Mouse (Mus musculus) embryo, embryonic 10.5 days (tissue): ENCODE results near the gene Olfr1366.
"Not testable (repeated sequence)": the region's sequence is repeated elsewhere in the genome, so short reads cannot be mapped to it uniquely, and the experiment has no call there.

ENCODE experiments used
- DNase-seq: peaks from one replicate; pipeline ENCODE4 v3.0.0-alpha.2; 2015; ENCODE audit warnings: low spot score

Gene Olfr1366

GRCm38 (mm10) chr13:21542708-21543107 is at the start of gene Olfr1366:
Olfr1366 (minus strand) TSS chr13:21542808.
- DNase-seq = no peak

GRCm38 (mm10) chr13:21591618-21592017 is 49.0 kb upstream of the Olfr1366 start:
- no peak for DNase-seq

- DNase-seq = no peak
These were observed 39.1 kb upstream of the Olfr1366 start, which contains the start of gene Olfr1364 for GRCm38 (mm10) chr13:21581659-21582058. Olfr1364 (minus strand) TSS chr13:21581759.

GRCm38 (mm10) chr13:21559793-21560192 is 17.2 kb upstream of the Olfr1366 start, which contains the start of gene Olfr1535:
Olfr1535 (minus strand) TSS chr13:21559893.
- DNase-seq = no peak

- DNase-seq = no peak
These were observed 8.0 kb upstream of the Olfr1366 start for GRCm38 (mm10) chr13:21550416-21551110.

- DNase-seq = no peak
These were observed 6.9 kb upstream of the Olfr1366 start for GRCm38 (mm10) chr13:21549487-21549886.

GRCm38 (mm10) chr13:21530781-21531201 is 11.8 kb downstream of the Olfr1366 start, which contains the start of gene Zkscan8:
Zkscan8 (minus strand) TSS chr13:21531120.
- peak; percentile 91 for DNase-seq

GRCm38 (mm10) chr13:21530136-21530535 is 12.5 kb downstream of the Olfr1366 start:
- DNase-seq = peak; percentile 34

- DNase-seq = peak; percentile 91
These were observed 36.4 kb downstream of the Olfr1366 start for GRCm38 (mm10) chr13:21506221-21506649.

GRCm38 (mm10) chr13:21502296-21502695 is 40.3 kb downstream of the Olfr1366 start:
- no peak for DNase-seq

GRCm38 (mm10) chr13:21501182-21501581 is 41.4 kb downstream of the Olfr1366 start, which contains the start of gene Gm11273:
Gm11273 (minus strand) TSS chr13:21501418.
- not testable (repeated sequence) for DNase-seq

- no peak for DNase-seq
These were observed 47.5 kb downstream of the Olfr1366 start, which contains the start of gene AK157302 for GRCm38 (mm10) chr13:21495080-21495479. AK157302 (plus strand) TSS chr13:21495223.

- no peak for DNase-seq
These were observed 49.8 kb downstream of the Olfr1366 start for GRCm38 (mm10) chr13:21492847-21493246.

- DNase-seq = no peak
These were observed 55.7 kb downstream of the Olfr1366 start for GRCm38 (mm10) chr13:21486881-21487280.
